Mouse (Mus musculus): Measurements from ENCODE around the gene Ddx28. TPM values are rescaled to one million over a fixed set of nuclear protein-coding genes. Genes with fewer than 3 reads are reported as not detected.
A peak's percentile ranks its signal among the peaks of the same experiment; 100 is the strongest.
"Not testable (repeated sequence)": the region's sequence is repeated elsewhere in the genome, so short reads cannot be mapped to it uniquely, and the experiment has no call there.

Gene Ddx28
- polyA plus RNA-seq, 1 experiment: 10.1 TPM

DNA sequence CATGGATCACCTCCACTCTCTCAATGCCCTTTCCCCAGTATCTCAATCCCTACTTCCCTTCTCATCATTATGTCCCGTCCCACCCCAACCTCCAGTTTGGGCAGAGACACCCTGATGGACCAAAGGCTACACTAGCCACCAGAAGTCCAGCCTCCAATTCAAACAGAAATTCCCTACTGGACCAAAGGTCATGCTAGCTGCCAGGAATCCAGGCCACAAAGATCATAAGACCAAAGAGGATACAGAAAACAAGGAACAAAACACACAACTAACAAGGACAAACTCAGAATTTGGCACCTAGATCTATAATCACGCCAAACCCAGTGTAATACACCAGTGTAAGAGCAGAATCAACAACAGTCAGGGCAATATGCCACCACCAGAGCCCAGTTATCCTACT lies 12.7 kb downstream of the Ddx28 start:
- H3K27ac ChIP-seq (ENCODE audit: insufficient read depth, low read depth, low read length): no peak overlapping the region
- H3K4me3 ChIP-seq (ENCODE audit: insufficient read depth, low read length): no peak overlapping the region
- TF ChIP-seq POLR2A (IDR thresholded peaks at IDR 0.05; ENCODE audit: borderline replicate concordance, low read depth, low read length) (no peak), CTCF (IDR thresholded peaks at IDR 0.05; ENCODE audit: low read depth, low read length) (no peak)
- H3K4me1 ChIP-seq (ENCODE audit: control insufficient read depth, insufficient read depth, low read length): peaks cover 48% of the 10 kb centered on the region

DNA sequence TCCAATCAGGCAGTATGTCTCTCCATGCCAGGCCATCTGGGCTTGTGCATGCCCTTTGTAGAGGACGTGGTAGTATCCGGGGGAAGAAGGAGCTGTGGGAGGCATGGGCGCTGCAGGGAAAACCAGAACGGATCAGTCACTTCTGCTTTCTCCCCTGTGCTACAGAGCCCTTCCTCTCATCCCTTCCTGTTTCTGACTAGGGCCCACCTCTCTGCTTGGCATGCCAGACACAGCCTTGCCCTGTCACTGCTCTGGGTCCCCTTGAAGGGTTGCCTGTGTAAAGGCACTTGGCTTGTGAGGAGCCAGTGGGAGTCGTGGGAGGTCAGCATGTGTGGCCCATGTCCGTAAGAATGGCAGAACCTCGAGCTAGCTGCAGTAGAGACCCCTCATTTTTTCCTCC lies 15.3 kb downstream of the Ddx28 start:
- TF ChIP-seq POLR2A (IDR thresholded peaks at IDR 0.05; ENCODE audit: borderline replicate concordance, low read depth, low read length) (no peak), CTCF (IDR thresholded peaks at IDR 0.05; ENCODE audit: low read depth, low read length) (no peak)
- H3K4me1 ChIP-seq (ENCODE audit: control insufficient read depth, insufficient read depth, low read length): peaks cover 56% of the 10 kb centered on the region
- H3K27ac ChIP-seq (ENCODE audit: insufficient read depth, low read depth, low read length): peak overlapping the region; percentile 90
- H3K4me3 ChIP-seq (ENCODE audit: insufficient read depth, low read length): no peak overlapping the region

DNA sequence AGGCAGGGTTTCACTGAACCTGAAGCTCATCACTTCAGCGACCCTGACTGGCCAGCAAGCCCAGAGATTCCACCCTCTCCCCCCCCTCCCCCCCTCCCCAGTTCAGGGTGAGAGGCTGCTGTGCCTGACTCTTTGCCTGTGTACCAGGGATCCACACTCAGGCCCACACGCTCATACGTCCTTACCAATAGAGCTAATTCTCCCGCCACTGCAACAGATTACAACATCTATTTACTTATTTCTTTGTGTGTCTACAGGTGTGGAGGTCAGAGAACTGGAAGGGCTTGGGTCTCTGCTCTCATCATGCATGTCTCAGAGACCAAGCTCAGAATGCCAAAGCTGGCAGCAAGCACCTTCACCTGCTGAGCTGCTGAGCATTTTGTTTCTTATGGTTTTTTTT lies 18.5 kb downstream of the Ddx28 start:
- TF ChIP-seq CTCF (IDR thresholded peaks at IDR 0.05; ENCODE audit: low read depth, low read length) (no peak), POLR2A (IDR thresholded peaks at IDR 0.05; ENCODE audit: borderline replicate concordance, low read depth, low read length) (no peak)
- no peak overlapping the region for H3K4me3 ChIP-seq (ENCODE audit: insufficient read depth, low read length)
- no peak overlapping the region for H3K27ac ChIP-seq (ENCODE audit: insufficient read depth, low read depth, low read length)

DNA sequence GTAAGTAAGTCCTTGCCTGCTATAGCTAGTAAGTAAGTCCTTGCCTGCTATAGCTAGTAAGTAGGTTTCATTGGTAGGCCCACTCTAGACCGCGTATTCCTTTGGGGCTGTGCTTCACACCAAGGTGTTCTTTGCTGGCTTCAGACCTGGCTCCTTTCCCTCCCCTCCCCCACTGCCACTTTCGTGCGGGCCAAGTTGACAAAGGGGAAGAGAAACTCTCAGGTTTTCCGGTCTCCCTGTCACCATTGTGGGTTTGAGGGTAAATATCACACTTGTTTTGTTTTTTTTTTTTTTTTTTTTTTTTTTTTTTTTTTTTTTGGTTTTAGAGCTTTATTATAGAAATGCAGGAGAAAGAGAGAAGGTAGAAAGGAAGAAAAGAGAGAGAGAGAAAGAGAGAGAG lies 19.2 kb downstream of the Ddx28 start:
- no peak for TF ChIP-seq POLR2A (IDR thresholded peaks at IDR 0.05; ENCODE audit: borderline replicate concordance, low read depth, low read length)
- TF ChIP-seq CTCF (IDR thresholded peaks at IDR 0.05; ENCODE audit: low read depth, low read length): no peak
- H3K4me1 ChIP-seq (ENCODE audit: control insufficient read depth, insufficient read depth, low read length): peaks cover 49% of the 10 kb centered on the region
- H3K27ac ChIP-seq (ENCODE audit: insufficient read depth, low read depth, low read length): peak overlapping the region; percentile 69
- H3K4me3 ChIP-seq (ENCODE audit: insufficient read depth, low read length): no peak overlapping the region

More for the DNA sequence above, 18.5 kb downstream of the Ddx28 start:
- peaks cover 52% of the 10 kb centered on the region for H3K4me1 ChIP-seq (ENCODE audit: control insufficient read depth, insufficient read depth, low read length)

DNA sequence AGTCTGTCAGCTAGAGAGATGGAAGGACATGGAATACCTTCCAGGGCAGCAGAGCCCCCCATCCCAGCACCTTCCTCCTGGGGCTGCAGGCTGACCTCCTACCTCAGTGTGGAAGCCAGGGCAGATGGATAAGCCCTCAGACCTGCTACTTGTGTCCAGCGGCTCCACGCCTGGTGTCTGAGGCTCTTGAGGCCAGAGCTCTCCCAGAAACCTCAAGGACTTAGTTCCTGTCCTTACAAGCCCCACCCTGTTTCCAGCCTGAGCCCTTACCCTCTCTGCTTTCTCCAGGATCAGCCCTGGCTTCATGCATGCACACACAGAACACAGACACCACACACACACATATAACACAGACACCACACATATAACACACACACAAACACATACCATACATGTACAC lies 20.1 kb downstream of the Ddx28 start:
- Histone ChIP-seq H3K27ac (ENCODE audit: insufficient read depth, low read depth, low read length) (peak overlapping the region; percentile 69), H3K4me3 (ENCODE audit: insufficient read depth, low read length) (peak overlapping the region; percentile 72), H3K4me1 (ENCODE audit: control insufficient read depth, insufficient read depth, low read length) (peaks cover 40% of the 10 kb centered on the region)
- TF ChIP-seq CTCF (IDR thresholded peaks at IDR 0.05; ENCODE audit: low read depth, low read length) (no peak), POLR2A (IDR thresholded peaks at IDR 0.05; ENCODE audit: borderline replicate concordance, low read depth, low read length) (no peak)

DNA sequence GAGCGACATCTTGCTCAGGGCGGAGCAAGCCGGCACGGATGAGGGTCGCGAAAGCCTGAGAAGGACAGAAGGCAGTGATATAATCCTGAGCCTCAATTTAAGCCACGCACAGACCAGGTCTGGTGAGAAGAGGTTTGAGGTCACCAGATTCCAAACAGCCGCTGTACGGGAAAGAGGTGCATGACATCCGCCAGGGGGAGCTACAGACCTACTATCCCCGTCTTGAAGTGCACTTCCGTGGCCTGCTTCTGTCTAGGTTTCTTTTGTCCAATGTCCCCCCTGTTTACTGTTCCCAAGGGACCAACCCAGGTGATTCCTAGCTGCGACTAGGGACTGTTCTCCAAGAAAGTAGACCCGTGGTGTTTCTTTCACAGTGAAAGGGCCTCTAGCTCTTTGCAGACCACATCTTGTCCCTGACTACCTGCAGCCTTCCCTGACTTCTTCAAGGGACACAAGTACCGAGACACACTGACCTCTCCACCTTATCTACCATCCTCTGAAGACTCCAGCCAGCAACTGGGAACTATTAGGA lies 20.8 kb downstream of the Ddx28 start, which contains the start of gene Dus2:
Dus2 (plus strand) TSS at position 482 of the 532 bp plus-strand sequence.
- peak within 1 kb of the TSS; percentile 72 for H3K4me3 ChIP-seq (ENCODE audit: insufficient read depth, low read length)
- peaks cover 36% of the 10 kb centered on the region for H3K4me1 ChIP-seq (ENCODE audit: control insufficient read depth, insufficient read depth, low read length)
- H3K27ac ChIP-seq (ENCODE audit: insufficient read depth, low read depth, low read length): peak within 1 kb of the TSS; percentile 69
- TF ChIP-seq POLR2A (IDR thresholded peaks at IDR 0.05; ENCODE audit: borderline replicate concordance, low read depth, low read length): no peak
- peak; percentile 94 for TF ChIP-seq CTCF (IDR thresholded peaks at IDR 0.05; ENCODE audit: low read depth, low read length)

DNA sequence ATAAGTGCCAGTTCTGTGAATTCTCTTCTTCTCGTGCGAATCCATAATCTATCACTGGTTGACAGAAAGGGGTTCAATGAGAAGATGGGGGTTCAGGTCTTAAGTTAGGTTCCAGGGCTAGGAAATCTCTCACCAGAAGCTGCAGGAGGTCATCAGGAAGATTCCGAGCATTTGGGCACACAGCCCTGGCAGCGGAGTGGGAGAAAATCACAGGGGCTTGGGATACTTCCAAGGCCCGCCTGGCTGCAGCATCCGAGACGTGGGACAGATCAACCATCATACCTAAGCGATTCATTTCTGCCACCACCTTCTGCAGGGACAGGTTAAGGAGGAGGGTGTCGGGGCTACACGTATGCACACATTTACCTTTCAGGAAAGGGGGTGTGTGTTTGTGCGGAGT lies 23.1 kb downstream of the Ddx28 start:
- Histone ChIP-seq H3K4me1 (ENCODE audit: control insufficient read depth, insufficient read depth, low read length) (peaks cover 29% of the 10 kb centered on the region), H3K27ac (ENCODE audit: insufficient read depth, low read depth, low read length) (no peak overlapping the region), H3K4me3 (ENCODE audit: insufficient read depth, low read length) (no peak overlapping the region)
- TF ChIP-seq POLR2A (IDR thresholded peaks at IDR 0.05; ENCODE audit: borderline replicate concordance, low read depth, low read length) (no peak), CTCF (IDR thresholded peaks at IDR 0.05; ENCODE audit: low read depth, low read length) (no peak)

DNA sequence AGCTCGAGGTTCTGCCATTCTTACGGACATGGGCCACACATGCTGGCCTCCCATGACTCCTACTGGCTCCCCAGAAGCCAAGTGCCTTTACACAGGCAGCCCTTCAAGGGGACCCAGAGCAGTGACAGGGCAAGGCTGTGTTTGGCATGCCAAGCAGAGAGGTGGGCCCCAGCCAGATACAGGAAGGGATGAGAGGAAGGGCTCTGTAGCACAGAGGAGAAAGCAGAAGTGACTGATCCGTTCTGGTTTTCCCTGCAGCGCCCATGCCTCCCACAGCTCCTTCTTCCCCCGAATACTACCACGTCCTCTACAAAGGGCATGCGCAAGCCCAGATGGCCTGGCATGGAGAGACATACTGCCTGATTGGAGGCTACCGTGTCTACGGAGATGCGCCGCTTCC lies 28.3 kb downstream of the Ddx28 start:
- Histone ChIP-seq H3K4me1 (ENCODE audit: control insufficient read depth, insufficient read depth, low read length) (peaks cover 14% of the 10 kb centered on the region), H3K27ac (ENCODE audit: insufficient read depth, low read depth, low read length) (peak overlapping the region; percentile 70)

DNA sequence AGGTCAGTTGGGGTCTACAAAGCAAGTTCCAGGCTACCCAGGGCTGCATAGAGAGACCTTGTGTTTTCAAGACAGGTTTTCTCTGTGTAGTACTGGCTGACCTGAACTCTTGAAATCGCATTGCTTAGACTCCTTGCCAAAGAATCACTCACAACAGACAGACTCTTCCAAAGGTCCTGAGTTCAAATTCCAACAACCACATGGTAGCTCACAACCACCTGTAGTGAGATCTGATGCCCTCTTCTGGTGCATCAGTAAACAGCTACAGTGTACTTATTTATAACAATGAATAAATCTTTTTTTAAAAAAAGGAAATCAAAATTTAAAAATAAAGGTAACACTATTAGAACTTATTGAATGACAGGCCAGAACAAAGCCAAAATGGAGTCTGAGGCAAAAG lies 30.5 kb downstream of the Ddx28 start:
- Histone ChIP-seq H3K4me3 (ENCODE audit: insufficient read depth, low read length) (no peak overlapping the region), H3K4me1 (ENCODE audit: control insufficient read depth, insufficient read depth, low read length) (peaks cover 24% of the 10 kb centered on the region), H3K27ac (ENCODE audit: insufficient read depth, low read depth, low read length) (no peak overlapping the region)
- TF ChIP-seq CTCF (IDR thresholded peaks at IDR 0.05; ENCODE audit: low read depth, low read length) (no peak), POLR2A (IDR thresholded peaks at IDR 0.05; ENCODE audit: borderline replicate concordance, low read depth, low read length) (no peak)

More for the DNA sequence above, 28.3 kb downstream of the Ddx28 start:
- H3K4me3 ChIP-seq (ENCODE audit: insufficient read depth, low read length): not testable (repeated sequence)

DNA sequence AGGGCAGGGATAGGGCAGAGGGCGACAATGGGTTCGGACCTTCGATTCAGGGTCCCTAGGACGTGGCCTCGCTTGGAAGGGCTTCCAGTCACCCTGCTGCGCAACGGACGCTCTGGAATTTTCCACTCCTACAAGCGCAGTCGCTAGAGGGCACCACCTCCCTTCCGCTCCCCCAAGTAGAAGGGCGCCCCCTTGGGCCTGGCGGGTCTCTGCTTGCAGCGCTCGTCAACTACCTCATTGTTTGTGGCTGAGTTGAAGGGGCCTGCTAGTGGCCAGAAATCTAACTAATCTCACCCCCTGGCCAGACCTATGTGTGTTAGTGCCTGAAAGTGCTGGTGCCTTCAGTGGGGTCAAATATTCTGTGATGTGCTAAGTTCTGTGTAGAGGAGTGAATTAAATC lies 32.4 kb downstream of the Ddx28 start, which contains the start of gene Dpep3:
Dpep3 (minus strand) TSS at position 105 of the 400 bp plus-strand sequence.
- H3K4me1 ChIP-seq (ENCODE audit: control insufficient read depth, insufficient read depth, low read length): peaks cover 24% of the 10 kb centered on the region
- no peak for TF ChIP-seq POLR2A (IDR thresholded peaks at IDR 0.05; ENCODE audit: borderline replicate concordance, low read depth, low read length)
- TF ChIP-seq CTCF (IDR thresholded peaks at IDR 0.05; ENCODE audit: low read depth, low read length): no peak

DNA sequence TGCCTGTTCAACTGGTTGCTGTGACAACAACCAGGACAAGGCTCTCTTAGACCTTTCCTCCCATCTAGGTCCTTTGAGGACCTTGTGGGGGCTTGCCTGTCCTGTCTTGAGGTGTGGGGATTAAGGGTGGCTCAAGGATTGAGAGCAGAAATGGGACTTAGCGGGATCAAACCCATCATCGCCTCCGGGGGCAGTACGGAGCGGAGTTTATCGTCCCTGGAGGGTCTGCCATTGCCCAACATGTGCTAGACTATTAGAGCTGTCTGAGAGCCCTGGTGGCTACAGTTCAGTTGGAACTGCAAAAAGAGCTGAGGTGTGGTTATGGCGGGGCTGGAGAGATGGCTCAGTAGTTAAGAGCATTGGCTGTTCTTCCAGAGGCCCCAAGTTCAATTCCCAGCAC lies 36.3 kb downstream of the Ddx28 start:
- H3K4me1 ChIP-seq (ENCODE audit: control insufficient read depth, insufficient read depth, low read length): peaks cover 10% of the 10 kb centered on the region
- TF ChIP-seq CTCF (IDR thresholded peaks at IDR 0.05; ENCODE audit: low read depth, low read length) (0 out of 2 replicates have a peak, but pooled peaks have one; percentile 6), POLR2A (IDR thresholded peaks at IDR 0.05; ENCODE audit: borderline replicate concordance, low read depth, low read length) (no peak)
- H3K4me3 ChIP-seq (ENCODE audit: insufficient read depth, low read length): no peak overlapping the region
- H3K27ac ChIP-seq (ENCODE audit: insufficient read depth, low read depth, low read length): no peak overlapping the region

More for the DNA sequence above, 32.4 kb downstream of the Ddx28 start, which contains the start of gene Dpep3:
- Histone ChIP-seq H3K27ac (ENCODE audit: insufficient read depth, low read depth, low read length) (no peak within 1 kb of the TSS), H3K4me3 (ENCODE audit: insufficient read depth, low read length) (no peak within 1 kb of the TSS)
